Mouse (Mus musculus) stomach, embryonic 14.5 days (tissue): Measurements from ENCODE around the gene D10Jhu81e. TPM values are rescaled to one million over a fixed set of nuclear protein-coding genes. Genes with fewer than 3 reads are reported as not detected.
A peak's percentile ranks its signal among the peaks of the same experiment; 100 is the strongest.

Experiments used
- ATAC-seq: fragments of 200-750 bp; cut with Nextera tagmentation; 2 replicates; pipeline ENCODE4 v1.8.0; 2017; ENCODE audit warnings: low read depth, moderate TSS enrichment; ENCODE audit not compliant: insufficient number of reproducible peaks, insufficient read depth, low FRiP score
- H3K27ac ChIP-seq: fragments of 300-500 bp; sonication (generic); 2 replicates; pipeline ENCODE4 v1.5.1; 2014; ENCODE audit warnings: mild to moderate bottlenecking, low read length, moderate library complexity, mixed read lengths
- H3K27me3 ChIP-seq: fragments of 300-500 bp; sonication (generic); 2 replicates; pipeline ENCODE4 v1.6.1; 2014; ENCODE audit warnings: low read length, control low read depth, mixed read lengths; ENCODE audit not compliant: control insufficient read depth, insufficient read depth
- H3K36me3 ChIP-seq: fragments of 300-500 bp; sonication (generic); 2 replicates; pipeline ENCODE4 v1.6.1; 2014; ENCODE audit warnings: mild to moderate bottlenecking, control low read depth, low read length, moderate library complexity, mixed read lengths; ENCODE audit not compliant: control insufficient read depth, insufficient read depth
- H3K4me1 ChIP-seq: fragments of 300-500 bp; sonication (generic); 2 replicates; pipeline ENCODE4 v1.6.1; 2014; ENCODE audit warnings: low read length, control low read depth, mixed read lengths; ENCODE audit not compliant: control insufficient read depth, insufficient read depth
- H3K4me2 ChIP-seq: fragments of 300-500 bp; sonication (generic); replicated peaks from 2 replicates; pipeline ENCODE4 v1.6.1; 2014; ENCODE audit warnings: low read depth, low read length, control low read depth
- H3K4me3 ChIP-seq: fragments of 300-500 bp; sonication (generic); 2 replicates; pipeline ENCODE4 v1.5.1; 2014; ENCODE audit warnings: low read depth, low read length, control low read depth
- H3K9ac ChIP-seq: fragments of 300-500 bp; sonication (generic); replicated peaks from 2 replicates; pipeline ENCODE4 v1.6.1; 2014; ENCODE audit warnings: low read depth, mild to moderate bottlenecking, control low read depth, low read length, moderate library complexity, mixed read lengths
- H3K9me3 ChIP-seq: fragments of 300-500 bp; sonication (generic); 2 replicates; pipeline ENCODE4 v1.6.1; 2016; ENCODE audit warnings: low read depth, low read length, control low read depth; ENCODE audit not compliant: control insufficient read depth
- WGBS: fragments of 180-500 bp; shearing (Covaris S2); extraction: QIAGEN DNeasy Blood & Tissue Kit; methylation state at CpG from one replicate; pipeline ENCODE4 v1.1.7; 2014; 5-methylcytosine and 5-hydroxymethylcytosine counted together
- polyA plus RNA-seq: library from polyadenylated mRNA; unstranded; fragments of >200 nt; fragmentation: Nextera tagmentation; extraction: Ambion mirVana; gene quantifications from 2 replicates; pipeline ENCODE4 v1.2.1, GENCODE M21; 2014

D10Jhu81e gene
- polyA plus RNA-seq, 1 experiment from 2014 or later = 18.2 TPM

DNA sequence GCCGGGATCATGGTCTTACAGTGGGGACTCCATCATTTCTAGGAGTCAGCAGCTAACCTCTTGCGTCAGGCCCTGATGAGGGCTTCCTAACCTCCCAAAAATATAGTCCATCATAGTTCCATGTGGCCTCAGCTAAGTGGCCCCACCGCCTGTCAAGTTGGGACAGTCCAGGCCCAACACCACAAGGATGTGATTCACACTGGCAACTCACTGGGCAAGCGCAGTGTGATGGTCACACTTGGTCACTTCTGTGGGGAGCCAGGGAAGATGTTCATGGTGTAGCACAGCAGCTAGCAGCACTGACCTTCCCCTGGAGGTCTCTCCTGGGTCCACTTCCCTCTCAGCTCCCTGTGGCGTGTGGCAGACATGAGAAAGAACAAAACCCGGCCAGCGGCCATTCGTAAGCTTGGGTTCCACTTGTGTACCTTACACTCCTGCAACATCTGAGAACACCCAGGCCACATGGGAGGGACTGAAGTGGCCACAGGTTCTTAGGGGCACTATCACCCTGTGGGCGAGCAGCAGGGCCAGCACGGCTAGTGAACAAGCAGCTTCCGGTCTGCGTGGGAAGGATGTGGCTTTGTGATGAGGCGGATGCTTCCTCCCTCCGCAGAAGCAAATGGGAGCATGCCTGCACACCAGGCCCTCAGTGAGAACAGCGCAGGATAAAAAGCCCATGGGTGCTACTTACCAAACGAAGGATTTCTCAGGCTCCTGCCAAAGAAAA lies 9.1 kb downstream of the D10Jhu81e start:
- no peak overlapping the region for H3K27ac ChIP-seq
- no peaks in the 10 kb centered on the region for H3K9me3 ChIP-seq
- no peak for ATAC-seq
- H3K4me1 ChIP-seq = peaks cover 3% of the 10 kb centered on the region; the same call in 1 of the 2 replicates
- no peak overlapping the region for H3K4me3 ChIP-seq
- H3K9ac ChIP-seq = no peak overlapping the region
- 87% methylated on average over 16 of the region's 16 CpGs for WGBS
- peaks cover 28% of the 10 kb centered on the region for H3K36me3 ChIP-seq
- H3K4me2 ChIP-seq = no peak overlapping the region
- H3K27me3 ChIP-seq = no peaks in the 10 kb centered on the region

- H3K27ac ChIP-seq = peak overlapping the region; percentile 29; the same call in 1 of the 2 replicates
- H3K4me1 ChIP-seq = peaks cover 3% of the 10 kb centered on the region; the same call in 1 of the 2 replicates
- no peak overlapping the region for H3K9ac ChIP-seq
- WGBS = 5% methylated on average over 7 of the region's 7 CpGs
- no peak overlapping the region for H3K4me3 ChIP-seq
- H3K36me3 ChIP-seq = peaks cover 28% of the 10 kb centered on the region
- no peaks in the 10 kb centered on the region for H3K27me3 ChIP-seq
- H3K9me3 ChIP-seq = no peaks in the 10 kb centered on the region
- peak; percentile 76 for ATAC-seq
- peak overlapping the region; percentile 35; the same call in 1 of the 2 replicates for H3K4me2 ChIP-seq
Measured at GRCm38 (mm10) chr10:78159906-78160305, 9.7 kb downstream of the D10Jhu81e start.

GRCm38 (mm10) chr10:78159252-78159878 lies 10.2 kb downstream of the D10Jhu81e start:
- peak overlapping the region; percentile 35 for H3K4me2 ChIP-seq
- H3K4me1 ChIP-seq = peaks cover 3% of the 10 kb centered on the region; the same call in 1 of the 2 replicates
- ATAC-seq = peak; percentile 76
- no peak overlapping the region for H3K9ac ChIP-seq
- H3K9me3 ChIP-seq = no peaks in the 10 kb centered on the region
- H3K27me3 ChIP-seq = no peaks in the 10 kb centered on the region
- peaks cover 25% of the 10 kb centered on the region for H3K36me3 ChIP-seq
- H3K4me3 ChIP-seq = no peak overlapping the region
- 14% methylated on average over 17 of the region's 17 CpGs for WGBS
- H3K27ac ChIP-seq = peak overlapping the region; percentile 29; the same call in 1 of the 2 replicates

DNA sequence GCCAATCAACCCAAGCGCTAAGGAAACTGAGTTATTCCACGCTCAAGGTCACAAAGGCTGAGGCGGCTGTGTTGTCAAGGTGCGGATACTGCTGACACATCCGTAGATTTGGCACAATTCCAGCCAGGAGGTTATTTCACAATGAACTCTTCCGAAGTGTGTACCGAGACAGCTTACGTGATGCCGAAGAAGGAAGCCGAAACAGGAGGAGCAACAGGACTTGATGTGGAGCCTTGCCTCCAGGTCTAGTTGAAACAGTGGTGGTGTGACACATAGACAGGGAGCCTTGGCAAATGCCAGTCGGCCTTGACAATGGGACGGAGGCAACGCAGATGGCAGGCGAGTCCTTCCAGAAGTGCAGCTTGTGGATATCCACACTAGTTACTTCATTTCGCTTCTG lies 11.5 kb downstream of the D10Jhu81e start:
- no peak for ATAC-seq
- H3K4me2 ChIP-seq = no peak overlapping the region
- H3K9ac ChIP-seq = no peak overlapping the region
- no peak overlapping the region for H3K27ac ChIP-seq
- no peaks in the 10 kb centered on the region for H3K9me3 ChIP-seq
- peaks cover 3% of the 10 kb centered on the region; the same call in 1 of the 2 replicates for H3K4me1 ChIP-seq
- H3K27me3 ChIP-seq = no peaks in the 10 kb centered on the region
- H3K4me3 ChIP-seq = no peak overlapping the region
- peaks cover 17% of the 10 kb centered on the region for H3K36me3 ChIP-seq
- WGBS = 78% methylated on average over 15 of the region's 15 CpGs

DNA sequence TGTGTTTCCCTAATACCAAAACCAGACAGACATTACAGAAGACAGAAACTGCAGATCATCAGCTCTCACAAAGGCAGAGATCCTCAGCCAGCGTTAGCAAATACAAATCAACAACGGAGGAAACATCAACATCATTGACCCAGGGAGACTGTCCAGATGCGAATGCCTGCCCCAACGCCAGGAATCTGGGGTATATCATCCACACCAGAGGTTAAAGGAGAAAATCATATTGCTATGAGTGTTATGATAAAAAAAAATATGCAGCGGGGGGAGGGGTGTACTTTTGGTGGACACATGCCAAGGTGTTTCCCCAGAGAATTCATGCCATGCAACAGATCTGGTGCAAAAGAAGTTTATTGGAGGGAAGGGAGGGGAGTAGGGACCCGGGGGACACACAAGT lies 12.7 kb downstream of the D10Jhu81e start:
- WGBS = 52% methylated on average over 6 of the region's 6 CpGs
- H3K9me3 ChIP-seq = no peaks in the 10 kb centered on the region
- H3K36me3 ChIP-seq = peaks cover 10% of the 10 kb centered on the region
- ATAC-seq = no peak
- H3K27ac ChIP-seq = no peak overlapping the region
- no peak overlapping the region for H3K4me2 ChIP-seq
- H3K27me3 ChIP-seq = no peaks in the 10 kb centered on the region
- no peak overlapping the region for H3K9ac ChIP-seq
- no peak overlapping the region for H3K4me3 ChIP-seq
- H3K4me1 ChIP-seq = peaks cover 3% of the 10 kb centered on the region; the same call in 1 of the 2 replicates

DNA sequence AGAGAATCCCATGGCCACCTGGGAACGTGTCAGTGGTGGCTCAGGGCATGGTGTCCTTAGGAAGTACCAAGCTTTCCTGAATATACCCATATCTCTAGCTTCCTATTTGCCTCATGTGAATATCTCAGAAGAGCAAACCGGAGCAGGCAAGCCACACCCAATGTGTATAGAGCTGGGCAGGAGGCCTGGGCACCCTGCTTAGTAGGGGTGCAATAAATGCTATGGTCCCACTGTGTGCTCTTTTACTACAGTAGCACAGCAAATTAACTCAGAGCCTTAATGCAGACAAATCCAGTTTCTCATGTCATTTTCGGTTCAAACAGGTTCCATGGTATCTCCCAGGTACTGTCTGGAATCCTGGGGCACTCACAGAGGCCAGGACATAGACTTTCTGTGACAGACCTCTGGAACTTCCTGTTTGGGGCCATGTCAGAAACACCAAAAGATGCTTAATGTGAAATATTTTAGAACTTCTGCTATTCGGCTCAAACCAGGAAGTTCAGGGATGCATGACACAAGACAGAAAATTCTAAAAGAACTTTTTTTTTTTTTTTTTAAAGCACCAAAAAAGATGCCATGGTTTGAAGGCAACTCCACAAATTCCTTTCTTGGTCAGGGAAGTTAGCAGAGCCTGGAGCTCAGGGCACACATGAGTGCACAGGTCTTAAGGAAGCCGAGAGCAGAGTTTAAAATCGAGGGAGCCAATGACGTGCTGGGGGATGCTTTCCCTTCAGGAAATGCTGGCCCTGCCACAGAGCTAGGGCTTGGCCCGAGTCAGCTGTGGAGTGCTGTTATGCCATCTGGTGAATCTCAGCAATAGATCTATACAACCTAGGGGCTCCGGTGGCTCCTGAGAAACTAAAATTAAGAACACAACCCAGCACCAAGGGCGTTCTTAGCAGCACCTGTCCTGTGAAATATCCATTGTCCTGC lies 20.5 kb downstream of the D10Jhu81e start:
- no peak overlapping the region for H3K4me2 ChIP-seq
- H3K27me3 ChIP-seq = no peaks in the 10 kb centered on the region
- H3K27ac ChIP-seq = no peak overlapping the region
- H3K9ac ChIP-seq = no peak overlapping the region
- no peaks in the 10 kb centered on the region for H3K9me3 ChIP-seq
- H3K4me3 ChIP-seq = no peak overlapping the region
- no peaks in the 10 kb centered on the region for H3K4me1 ChIP-seq
- no peaks in the 10 kb centered on the region for H3K36me3 ChIP-seq
- no peak for ATAC-seq
- WGBS = 66% methylated on average over 10 of the region's 10 CpGs

GRCm38 (mm10) chr10:78147908-78148441 lies 21.6 kb downstream of the D10Jhu81e start:
- Histone ChIP-seq H3K9ac (no peak overlapping the region), H3K4me1 (no peaks in the 10 kb centered on the region), H3K4me2 (no peak overlapping the region), H3K9me3 (no peaks in the 10 kb centered on the region), H3K27ac (no peak overlapping the region), H3K36me3 (no peaks in the 10 kb centered on the region), H3K27me3 (no peaks in the 10 kb centered on the region), H3K4me3 (no peak overlapping the region)
- no peak for ATAC-seq
- WGBS = 74% methylated on average over 4 of the region's 4 CpGs
